Comparison of ENCODE assay signal across 16 mouse cellular contexts in the genomic region with DNA sequence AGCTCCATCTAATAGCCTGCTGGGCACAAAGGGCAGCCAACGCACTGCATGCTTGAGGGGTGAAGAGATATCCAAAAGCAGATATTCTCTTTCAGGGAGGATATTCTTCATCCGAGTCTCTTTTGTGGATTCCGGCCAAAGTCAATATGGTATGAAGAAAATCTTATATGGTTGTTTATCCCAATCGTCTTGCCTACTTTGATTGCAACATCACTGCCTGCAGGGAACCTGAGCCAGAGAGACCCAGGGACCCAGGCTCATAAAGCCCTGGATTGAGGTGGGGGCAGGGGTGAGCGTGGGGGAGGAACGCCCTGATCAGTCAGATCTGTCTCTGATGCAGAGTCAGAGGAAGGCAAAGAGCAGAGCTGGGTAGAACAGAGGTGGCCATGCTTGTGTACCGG. TPM values are rescaled to one million over a fixed set of nuclear protein-coding genes. Genes with fewer than 3 reads are reported as not detected.
A peak's percentile ranks its signal among the peaks of the same experiment; 100 is the strongest.
DNase-seq lines count a peak whose midpoint lies in the region; ATAC-seq and TF ChIP-seq lines count a peak whose summit lies in the region.
"Had no signal": no experiment of that assay in that cellular context is flagged by ENCODE, and none has a peak within 500 bp of the region (broad histone marks: within the 10 kb centered on the region; RNA-seq: fewer than 3 reads in every experiment).

No protein-coding gene starts in this region.

- H3K9me3 ChIP-seq in kidney, postnatal 0 days (replicated peaks; ENCODE audit: low read length), result no peaks in the 10 kb centered on the region
- H3K9me3 ChIP-seq in intestine, embryonic 15.5 days, result no peaks in the 10 kb centered on the region
- H3K9me3 ChIP-seq: limb, embryonic 12.5 days had no signal

- no peaks in the 10 kb centered on the region for H3K79me3 ChIP-seq in C2C12 (ENCODE audit: low read depth)

- H3ac ChIP-seq in C2C12 (ENCODE audit: control insufficient read depth, insufficient read length, low read depth), result no peak overlapping the region

- no peaks in the 10 kb centered on the region for H3K36me3 ChIP-seq in kidney, postnatal 0 days (ENCODE audit: insufficient read depth, low read length)
- H3K36me3 ChIP-seq in C2C12 (ENCODE audit: control insufficient read depth, insufficient read depth), result no peaks in the 10 kb centered on the region
- no peaks in the 10 kb centered on the region for H3K36me3 ChIP-seq in intestine, embryonic 15.5 days
- H3K36me3 ChIP-seq: limb, embryonic 12.5 days had no signal

- no peaks in the 10 kb centered on the region for H3K79me2 ChIP-seq in C2C12 (ENCODE audit: control insufficient read depth, insufficient read depth)

- no peak overlapping the region for H3K27ac ChIP-seq in kidney, postnatal 0 days
- H3K27ac ChIP-seq in intestine, embryonic 15.5 days, result no peak overlapping the region
- H3K27ac ChIP-seq: left cerebral cortex, adult 2 months; limb, embryonic 12.5 days had no signal

- peak; percentile 46 for DNase-seq in kidney, postnatal 0 days (ENCODE audit: low spot score)
- DNase-seq in kidney, adult 9 months, result no peak
- peak; percentile 67 for DNase-seq in fat pad, adult 2 months (ENCODE audit: extremely low read depth, low read depth, low spot score)
- DNase-seq in urinary bladder, adult 2 months (ENCODE audit: low spot score), result no peak
- DNase-seq in gastrocnemius, postnatal 14 days, result no peak
- DNase-seq: cerebellum, postnatal 14 days; gastrocnemius, postnatal 25 days; kidney, postnatal 36 days; right cerebral cortex, postnatal 4 days; thymus, adult 18-20 months had no signal

- intact Hi-C loops in gastrocnemius, postnatal 14 days (cut with DNase I; ENCODE audit: low total_unique reads), result no loop called here

- ATAC-seq in kidney, postnatal 0 days (replicated peaks; ENCODE audit: low FRiP score, low read depth), result no peak
- ATAC-seq in intestine, embryonic 15.5 days, result peak; percentile 86

- WGBS in kidney, postnatal 0 days, result 31% methylated on average over 7 of the region's 7 CpGs
- 49% methylated on average over 7 of the region's 7 CpGs for WGBS in intestine, embryonic 15.5 days

- no peak overlapping the region for H3K9ac ChIP-seq in kidney, postnatal 0 days (ENCODE audit: low read depth, low read length)
- no peak overlapping the region for H3K9ac ChIP-seq in intestine, embryonic 15.5 days
- H3K9ac ChIP-seq: limb, embryonic 12.5 days had no signal

- H3K4me3 ChIP-seq in kidney, postnatal 0 days (replicated peaks; ENCODE audit: low read depth, low read length), result no peak overlapping the region
- no peak overlapping the region for H3K4me3 ChIP-seq in C2C12 (ENCODE audit: insufficient read depth, poor library complexity, severe bottlenecking)
- H3K4me3 ChIP-seq in intestine, embryonic 15.5 days (replicated peaks), result no peak overlapping the region
- H3K4me3 ChIP-seq: erythroblast, embryonic 14.5 days; left cerebral cortex, adult 2 months; limb, embryonic 12.5 days had no signal

- H3K4me1 ChIP-seq in kidney, postnatal 0 days (replicated peaks; ENCODE audit: insufficient read depth, low read length), result no peaks in the 10 kb centered on the region
- no peaks in the 10 kb centered on the region for H3K4me1 ChIP-seq in intestine, embryonic 15.5 days (replicated peaks)

- H3K4me2 ChIP-seq in kidney, postnatal 0 days (ENCODE audit: low read length), result no peak overlapping the region
- peak overlapping the region; percentile 8 for H3K4me2 ChIP-seq in intestine, embryonic 15.5 days (replicated peaks)
- H3K4me2 ChIP-seq: heart, embryonic 11.5 days had no signal

- H3K27me3 ChIP-seq in kidney, postnatal 0 days (ENCODE audit: insufficient read depth, low read length), result no peaks in the 10 kb centered on the region
- H3K27me3 ChIP-seq in C2C12 (ENCODE audit: control insufficient read depth, insufficient read depth, insufficient read length), result no peaks in the 10 kb centered on the region
- no peaks in the 10 kb centered on the region for H3K27me3 ChIP-seq in intestine, embryonic 15.5 days (replicated peaks)
- H3K27me3 ChIP-seq: limb, embryonic 12.5 days had no signal

- no peak for TF ChIP-seq CTCF in kidney, postnatal 0 days (IDR thresholded peaks at IDR 0.05; ENCODE audit: low read depth)
- TF ChIP-seq CTCF in C2C12 (IDR thresholded peaks at IDR 0.05; ENCODE audit: control insufficient read depth, insufficient read depth, insufficient read length), result no peak

TF ChIP-seq in C2C12, 6 proteins besides CTCF, POLR2A, EP300 and RAD21:
- TF ChIP-seq MYOG (IDR thresholded peaks at IDR 0.05; ENCODE audit: control insufficient read depth, extremely low read depth, insufficient read length) (no peak), CEBPB (IDR thresholded peaks at IDR 0.05; ENCODE audit: low read depth) (peak; percentile 92)
TF ChIP-seq in C2C12: peak in this region for 1.

RNA-seq across cellular contexts. Expression of gene Fam160a1, which starts 52.2 kb away (rescaled TPM):
- 5.5 and 6.8 TPM in 2 replicates for polyA plus RNA-seq in kidney, postnatal 0 days (2015; fragmentation: Nextera tagmentation; extraction: Ambion mirVana)
- polyA plus RNA-seq in C2C12 (2012; fragmentation: generic; extraction: Trizol), result 8.9 TPM
- 3.1 and 3.3 TPM in 2 replicates for polyA plus RNA-seq in intestine, embryonic 15.5 days (2015; fragmentation: Nextera tagmentation; extraction: Ambion mirVana)
- polyA plus RNA-seq in urinary bladder, adult 2 months (2012; rRNA removed), result 6.5 and 7.7 TPM in 2 replicates
- total RNA-seq in gastrocnemius, postnatal 14 days (2021), result 10 to 100 TPM; 46.9 to 59.1 TPM

Comparison
In these comparisons a context has a peak if more than half of its experiments do, and no peak if none do; other contexts are left out.
1. DNase-seq: peak in kidney, postnatal 0 days (single experiment) and fat pad, adult 2 months (single experiment); none in kidney, adult 9 months (single experiment), urinary bladder, adult 2 months (single experiment) and gastrocnemius, postnatal 14 days (single experiment).